22 mouse cellular contexts compared by ENCODE assay signal in genomic region chr11:44476445-44476844, GRCm38 (mm10). TPM values are rescaled to one million over a fixed set of nuclear protein-coding genes. Genes with fewer than 3 reads are reported as not detected.
DNase-seq lines count a peak whose midpoint lies in the region; ATAC-seq lines count a peak whose summit lies in the region.
"Had no signal": no experiment of that assay in that cellular context is flagged by ENCODE, and none has a peak within 500 bp of the region (broad histone marks: within the 10 kb centered on the region; RNA-seq: fewer than 3 reads in every experiment).

No protein-coding gene starts in this region.

- DNase-seq in A20 (ENCODE audit: low read depth, low spot score): peak; percentile 47
- DNase-seq in CD4-positive, CD25-positive, alpha-beta regulatory T cell, adult 2 months (ENCODE audit: low read depth, low spot score): peak; percentile 41
- DNase-seq in naive thymus-derived CD4-positive, alpha-beta T cell, adult 2 months (ENCODE audit: low read depth): peak; percentile 51
- no peak for DNase-seq in adipocyte (ENCODE audit: low spot score)
- DNase-seq in lung, postnatal 36 days: no peak
- no peak for DNase-seq in kidney, adult 8-10 months
- DNase-seq: adrenal gland, postnatal 10 days; cerebellum, adult 2 months; gastrocnemius, postnatal 10 days; heart, adult 18-20 months; heart, postnatal 10 days; kidney, adult 11 months; kidney, postnatal 10 days; liver, postnatal 0 days; retina, postnatal 1 day; right cerebral cortex, postnatal 25 days; spleen, adult 18-20 months had no signal

- peak; percentile 72 for ATAC-seq in granulocyte monocyte progenitor cell, adult 5-6 weeks (replicated peaks; ENCODE audit: poor library complexity, severe bottlenecking)
- ATAC-seq: forebrain, embryonic 15.5 days; hindbrain, postnatal 0 days; liver, postnatal 0 days; lung, postnatal 0 days; midbrain, embryonic 13.5 days had no signal

RNA-seq across cellular contexts. Expression of gene Ublcp1, which starts 6.1 kb away (rescaled TPM):
- 8.4 and 9.3 TPM in 2 replicates for total RNA-seq in granulocyte monocyte progenitor cell, adult 5-6 weeks (2014; fragmentation: Nextera tagmentation)
- total RNA-seq in granulocyte monocyte progenitor cell, adult 5-6 weeks (2017): 4.7 and 12.6 TPM in 2 replicates

RNA-seq across cellular contexts. Expression of gene Rnf145, which starts 42.3 kb away (rescaled TPM):
- total RNA-seq in granulocyte monocyte progenitor cell, adult 5-6 weeks (2014; fragmentation: Nextera tagmentation): 18.9 and 20.7 TPM in 2 replicates
- 18.2 and 22.2 TPM in 2 replicates for total RNA-seq in granulocyte monocyte progenitor cell, adult 5-6 weeks (2017)

Comparison
In these comparisons a context has a peak if more than half of its experiments do, and no peak if none do; other contexts are left out.
1. DNase-seq: peak in A20 (single experiment), CD4-positive, CD25-positive, alpha-beta regulatory T cell, adult 2 months (single experiment) and naive thymus-derived CD4-positive, alpha-beta T cell, adult 2 months (single experiment); none in adipocyte (single experiment), lung, postnatal 36 days (single experiment) and kidney, adult 8-10 months (0 of 2).